Mouse (Mus musculus): ENCODE data around the gene Accsl.

- TF ChIP-seq CTCF (IDR thresholded peaks at IDR 0.05; ENCODE audit: low read depth) = no peak
- no peak for TF ChIP-seq EP300 (IDR thresholded peaks at IDR 0.05; ENCODE audit: low read depth)
Observed at GRCm38 (mm10) chr2:93877005-93877404, 8.0 kb upstream of the Accsl start.

All from heart, postnatal 0 days (tissue).